Mouse (Mus musculus) E14TG2a.4 (cell line): ENCODE measurements at regions not wholly inside any gene's neighbourhood (a gene's known extent, or its start where the extent isn't known, plus 50 kb on each side); places are given as distances from the start of the nearest gene placed in this dataset.

Experiments
- H3K27me3 ChIP-seq: 2 replicates; pipeline ENCODE4 v1.6.1; 2014; ENCODE audit warnings: low read length, control low read depth; ENCODE audit not compliant: insufficient read depth
- H3K36me3 ChIP-seq: 2 replicates; pipeline ENCODE4 v1.6.1; 2014; ENCODE audit warnings: low read length, control low read depth; ENCODE audit not compliant: insufficient read depth
- H3K4me1 ChIP-seq: replicated peaks from 2 replicates; pipeline ENCODE4 v1.6.1; 2014; ENCODE audit warnings: low read depth, low read length, control low read depth
- H3K4me3 ChIP-seq: replicated peaks from 2 replicates; pipeline ENCODE4 v1.5.1; 2014; ENCODE audit warnings: mild to moderate bottlenecking, low read length
- H3K9me3 ChIP-seq: 2 replicates; pipeline ENCODE4 v1.6.1; 2014; ENCODE audit warnings: low read length, control low read depth
- CTCF ChIP-seq: conservative IDR thresholded peaks from 2 replicates; pipeline ENCODE4 v1.5.1; 2014; ENCODE audit warnings: low read length
- NANOG ChIP-seq: IDR thresholded peaks from 2 replicates; pipeline ENCODE4 v1.6.1; 2014; ENCODE audit warnings: borderline replicate concordance, low read length, mixed read lengths
- POU5F1 ChIP-seq: IDR thresholded peaks from 2 replicates; pipeline ENCODE4 v1.6.1; 2014; ENCODE audit warnings: low read length, borderline replicate concordance

GRCm38 (mm10) chr2:75136618-75137017 is 311.0 kb downstream of the Mtx2 start:
- peaks cover 10% of the 10 kb centered on the region for H3K4me1 ChIP-seq

DNA sequence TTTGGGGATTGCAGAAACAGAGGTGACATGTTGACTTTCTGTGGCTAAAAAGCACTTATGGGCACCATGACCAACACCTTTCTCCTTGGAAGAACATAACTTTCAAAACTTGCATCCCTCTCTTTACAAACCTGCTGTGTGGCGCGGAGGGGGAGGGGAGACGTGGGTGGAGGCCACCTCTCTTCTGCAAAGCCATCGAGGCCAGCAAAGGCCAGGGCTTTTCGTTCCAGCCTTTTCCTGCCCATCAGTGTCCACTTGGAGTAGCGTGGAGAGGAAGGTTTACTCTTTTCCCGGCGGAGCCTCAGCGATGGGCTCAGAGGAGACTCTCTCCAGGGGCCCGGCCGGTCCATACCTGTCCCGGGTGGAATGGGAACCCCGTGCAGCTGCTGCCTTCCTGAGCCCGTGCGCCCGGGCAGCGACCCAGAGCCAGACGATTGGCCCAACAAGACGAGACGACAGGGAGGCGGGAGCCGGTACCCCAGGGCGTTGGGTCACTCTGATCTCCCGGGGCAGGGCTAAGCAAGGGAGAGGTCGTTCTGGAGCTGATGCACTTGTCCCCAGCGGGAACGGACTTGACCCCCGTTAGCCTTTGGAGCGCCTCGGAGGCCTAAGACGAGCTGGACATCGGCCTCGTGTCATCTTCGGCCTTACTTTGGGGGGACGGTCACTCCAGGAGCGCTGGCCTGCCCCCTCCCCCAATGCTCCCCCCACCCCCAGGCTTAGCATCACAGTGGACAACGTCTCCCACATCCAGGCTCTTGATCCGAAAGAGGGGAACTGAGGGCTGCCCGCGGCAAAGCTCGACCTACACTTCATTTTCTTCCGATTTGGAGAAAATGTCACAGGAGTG is 311.8 kb downstream of the Mtx2 start:
- Histone ChIP-seq H3K27me3 (peaks cover 53% of the 10 kb centered on the region), H3K36me3 (no peaks in the 10 kb centered on the region), H3K9me3 (no peaks in the 10 kb centered on the region), H3K4me3 (peak overlapping the region; percentile 65), H3K4me1 (peaks cover 10% of the 10 kb centered on the region)
- TF ChIP-seq NANOG (no peak), POU5F1 (no peak), CTCF (no peak)

More at GRCm38 (mm10) chr2:75136618-75137017, 311.0 kb downstream of the Mtx2 start:
- Histone ChIP-seq H3K4me3 (no peak overlapping the region), H3K27me3 (peaks cover 51% of the 10 kb centered on the region), H3K36me3 (no peaks in the 10 kb centered on the region), H3K9me3 (no peaks in the 10 kb centered on the region)
- TF ChIP-seq NANOG: no peak
- no peak for TF ChIP-seq POU5F1
- no peak for TF ChIP-seq CTCF

- Histone ChIP-seq H3K27me3 (peaks cover 58% of the 10 kb centered on the region), H3K36me3 (no peaks in the 10 kb centered on the region), H3K4me1 (peaks cover 10% of the 10 kb centered on the region), H3K4me3 (peak overlapping the region; percentile 65; the same call in 1 of the 2 replicates), H3K9me3 (no peaks in the 10 kb centered on the region)
- TF ChIP-seq POU5F1 (no peak), CTCF (0 out of 2 replicates have a peak, but pooled peaks have one; percentile 5)
Observed at GRCm38 (mm10) chr2:75137983-75138745, 312.6 kb downstream of the Mtx2 start.

- H3K9me3 ChIP-seq: no peaks in the 10 kb centered on the region
- no peaks in the 10 kb centered on the region for H3K36me3 ChIP-seq
Observed at GRCm38 (mm10) chr2:75138746-75139060, 313.1 kb downstream of the Mtx2 start.

DNA sequence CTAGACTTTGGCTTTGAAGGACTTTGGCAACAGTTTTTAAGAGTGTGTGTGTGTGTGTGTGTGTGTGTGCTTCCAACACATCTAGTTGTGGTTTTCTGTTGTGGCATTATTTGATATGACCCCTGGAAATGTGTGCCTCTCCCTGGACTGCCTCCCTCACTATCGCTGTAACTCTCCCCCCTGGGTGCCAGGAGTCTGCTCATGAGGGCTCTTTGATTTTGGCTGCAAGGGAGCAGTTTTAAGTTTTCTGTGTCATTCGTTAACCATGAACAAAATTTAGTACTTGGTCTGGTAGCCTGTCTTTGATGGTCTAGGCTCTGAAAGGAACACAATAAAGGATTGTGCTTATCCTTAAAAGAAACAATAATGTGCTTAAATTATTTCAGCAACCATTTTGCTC is 313.9 kb downstream of the Mtx2 start:
- H3K36me3 ChIP-seq: no peaks in the 10 kb centered on the region
- H3K4me1 ChIP-seq: peaks cover 10% of the 10 kb centered on the region
- TF ChIP-seq NANOG (no peak), CTCF (no peak), POU5F1 (no peak)
- peaks cover 67% of the 10 kb centered on the region for H3K27me3 ChIP-seq
- no peaks in the 10 kb centered on the region for H3K9me3 ChIP-seq
- no peak overlapping the region for H3K4me3 ChIP-seq

More at GRCm38 (mm10) chr2:75138746-75139060, 313.1 kb downstream of the Mtx2 start:
- Histone ChIP-seq H3K4me3 (no peak overlapping the region; the same call in 1 of the 2 replicates), H3K27me3 (peaks cover 61% of the 10 kb centered on the region), H3K4me1 (peaks cover 10% of the 10 kb centered on the region)
- TF ChIP-seq CTCF: no peak
- no peak for TF ChIP-seq POU5F1
- no peak for TF ChIP-seq NANOG

DNA sequence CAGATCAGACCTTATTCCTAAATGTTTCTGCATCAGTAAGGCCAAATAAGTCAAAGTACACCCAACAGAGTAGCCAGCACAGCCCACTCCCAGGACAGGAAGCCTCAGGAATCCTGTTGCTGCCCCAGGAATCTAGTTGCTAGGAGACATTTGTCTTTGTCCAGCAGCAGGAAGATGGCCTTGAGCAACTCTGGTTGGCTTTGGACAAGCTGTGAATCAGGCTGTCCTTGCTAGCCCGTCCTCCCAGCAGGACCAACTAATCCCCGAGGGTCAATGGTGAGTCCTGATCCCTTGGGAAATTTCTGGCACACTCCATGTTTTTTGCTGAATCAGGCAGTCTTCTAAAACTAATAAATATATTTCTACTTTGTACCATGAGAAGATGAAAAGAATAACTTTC is 317.1 kb downstream of the Mtx2 start:
- H3K27me3 ChIP-seq: peaks cover 55% of the 10 kb centered on the region
- H3K4me1 ChIP-seq: peaks cover 5% of the 10 kb centered on the region
- no peaks in the 10 kb centered on the region for H3K9me3 ChIP-seq
- H3K4me3 ChIP-seq: no peak overlapping the region
- no peak for TF ChIP-seq CTCF
- TF ChIP-seq NANOG: no peak
- TF ChIP-seq POU5F1: no peak
- H3K36me3 ChIP-seq: no peaks in the 10 kb centered on the region

DNA sequence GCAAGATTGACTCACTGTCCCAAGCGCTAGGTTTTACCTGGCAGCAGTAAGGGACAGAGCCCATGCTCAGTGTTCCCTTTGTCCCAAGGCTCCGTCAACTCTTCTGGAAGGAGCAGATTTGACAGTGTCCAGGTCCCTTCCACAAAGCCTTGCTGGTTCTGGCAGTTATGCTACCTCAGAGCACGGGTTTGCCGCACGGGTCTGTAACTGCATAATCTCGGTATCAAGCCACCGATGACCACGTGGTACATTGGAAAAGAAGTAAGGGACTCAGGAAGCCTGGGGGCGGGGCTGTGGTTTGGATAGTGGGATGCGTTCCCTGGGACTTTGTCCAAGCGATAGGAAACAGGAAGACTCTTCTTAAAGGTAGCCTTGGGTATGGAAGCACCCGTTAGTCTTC is 319.3 kb downstream of the Mtx2 start:
- peaks cover 8% of the 10 kb centered on the region; the same call in 1 of the 2 replicates for H3K4me1 ChIP-seq
- no peaks in the 10 kb centered on the region for H3K36me3 ChIP-seq
- peaks cover 39% of the 10 kb centered on the region for H3K27me3 ChIP-seq
- no peaks in the 10 kb centered on the region for H3K9me3 ChIP-seq
- no peak overlapping the region for H3K4me3 ChIP-seq
- TF ChIP-seq CTCF (no peak), NANOG (no peak), POU5F1 (no peak)

DNA sequence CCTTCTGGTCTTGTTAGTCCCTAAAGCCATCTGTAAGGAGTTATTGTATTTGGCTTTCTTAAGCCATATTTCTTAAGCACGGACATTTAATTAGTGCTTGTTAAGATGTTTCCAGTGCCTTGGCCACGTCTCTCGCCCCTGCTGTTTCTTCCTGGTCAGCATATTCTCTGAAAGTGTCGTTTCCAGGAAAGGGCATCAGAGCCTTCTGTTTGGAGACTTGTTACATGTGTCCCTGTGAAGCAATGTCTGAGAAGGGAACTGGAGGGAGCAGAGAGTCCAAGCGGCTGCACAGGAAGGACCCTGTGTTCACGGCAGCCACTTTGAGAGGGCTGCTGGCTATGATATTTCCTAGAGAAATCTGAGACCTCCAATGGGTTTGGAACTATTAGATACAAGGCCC is 320.7 kb downstream of the Mtx2 start:
- no peaks in the 10 kb centered on the region for H3K36me3 ChIP-seq
- TF ChIP-seq CTCF (no peak), POU5F1 (no peak), NANOG (no peak)
- H3K4me1 ChIP-seq: peaks cover 10% of the 10 kb centered on the region; the same call in 1 of the 2 replicates
- peaks cover 28% of the 10 kb centered on the region for H3K27me3 ChIP-seq
- H3K4me3 ChIP-seq: no peak overlapping the region
- H3K9me3 ChIP-seq: no peaks in the 10 kb centered on the region
